Mouse (Mus musculus) brain, embryonic 14.5 days (tissue): ENCODE results near the gene Stab1. TPM values are rescaled to one million over a fixed set of nuclear protein-coding genes. Genes with fewer than 3 reads are reported as not detected.

Experiments
- DNase-seq: peaks from one replicate; pipeline ENCODE4 v3.0.0-alpha.2; 2011; ENCODE audit warnings: low read depth
- CTCF ChIP-seq: fragments of 200-500 bp; IDR thresholded peaks from 2 replicates; pipeline ENCODE4 v1.5.1; 2012; ENCODE audit warnings: inconsistent platforms, mild to moderate bottlenecking, moderate library complexity, borderline replicate concordance; ENCODE audit not compliant: insufficient read depth, insufficient read length; ENCODE audit errors: extremely low read depth
- POLR2A ChIP-seq: fragments of 200-500 bp; IDR thresholded peaks from 2 replicates; pipeline ENCODE4 v1.6.1; 2012; ENCODE audit warnings: mild to moderate bottlenecking, inconsistent platforms, borderline replicate concordance; ENCODE audit not compliant: poor library complexity, insufficient read depth, insufficient read length, severe bottlenecking; ENCODE audit errors: extremely low read depth
- polyA plus RNA-seq: library from polyadenylated mRNA; depleted of rRNA; stranded (reverse); fragments of >200 nt; gene quantifications from 2 replicates; pipeline ENCODE4 v1.2.3, GENCODE M21; 2012

Gene Stab1
- polyA plus RNA-seq, 1 experiment, result 35.1 TPM

GRCm38 (mm10) chr14:31205562-31206467, 37.4 kb upstream of the Stab1 start:
- no peak for TF ChIP-seq CTCF
- no peak for TF ChIP-seq POLR2A

GRCm38 (mm10) chr14:31205244-31205561, 36.8 kb upstream of the Stab1 start:
- no peak for DNase-seq
- TF ChIP-seq POLR2A (no peak), CTCF (no peak)

More at GRCm38 (mm10) chr14:31205562-31206467, 37.4 kb upstream of the Stab1 start:
- DNase-seq, result peak; percentile 75

- TF ChIP-seq CTCF, result no peak
- TF ChIP-seq POLR2A, result no peak
- DNase-seq, result no peak
These were observed 36.4 kb upstream of the Stab1 start for GRCm38 (mm10) chr14:31204844-31205243.

GRCm38 (mm10) chr14:31200038-31200437, 31.6 kb upstream of the Stab1 start:
- no peak for TF ChIP-seq POLR2A
- no peak for TF ChIP-seq CTCF
- DNase-seq, result no peak

GRCm38 (mm10) chr14:31199599-31199998, 31.2 kb upstream of the Stab1 start:
- TF ChIP-seq CTCF (no peak), POLR2A (no peak)
- no peak for DNase-seq

- no peak for TF ChIP-seq CTCF
- no peak for TF ChIP-seq POLR2A
- peak; percentile 36 for DNase-seq
These were observed 29.4 kb upstream of the Stab1 start for GRCm38 (mm10) chr14:31197547-31198516.

- peak; percentile 53 for DNase-seq
- TF ChIP-seq POLR2A, result no peak
- TF ChIP-seq CTCF, result peak; percentile 57; the same call in 1 of the 2 replicates
These were observed 27.5 kb upstream of the Stab1 start for GRCm38 (mm10) chr14:31195968-31196367.

- no peak for TF ChIP-seq CTCF
- TF ChIP-seq POLR2A, result no peak
- DNase-seq, result no peak
These were observed 27.1 kb upstream of the Stab1 start for GRCm38 (mm10) chr14:31195521-31195920.

- no peak for DNase-seq
- TF ChIP-seq CTCF (no peak), POLR2A (no peak)
These were observed 26.6 kb upstream of the Stab1 start for GRCm38 (mm10) chr14:31194891-31195513.

GRCm38 (mm10) chr14:31194441-31194840, 26.0 kb upstream of the Stab1 start:
- TF ChIP-seq CTCF (no peak), POLR2A (no peak)

GRCm38 (mm10) chr14:31193791-31194190, 25.4 kb upstream of the Stab1 start:
- peak; percentile 69 for DNase-seq
- TF ChIP-seq POLR2A (no peak), CTCF (no peak)

More at GRCm38 (mm10) chr14:31194441-31194840, 26.0 kb upstream of the Stab1 start:
- DNase-seq, result no peak

GRCm38 (mm10) chr14:31191936-31192335, 23.5 kb upstream of the Stab1 start:
- no peak for TF ChIP-seq POLR2A
- TF ChIP-seq CTCF, result no peak
- DNase-seq, result peak; percentile 49
